Mouse (Mus musculus) cerebellum, postnatal 25 days (tissue): Measurements from ENCODE around the gene Gm42906.

Source experiments
- DNase-seq, 2 experiments: peaks; one replicate each; pipeline ENCODE4 v3.0.0; 2021; ENCODE audit warnings: mixed read lengths in 2 of 2

Gene Gm42906

DNA sequence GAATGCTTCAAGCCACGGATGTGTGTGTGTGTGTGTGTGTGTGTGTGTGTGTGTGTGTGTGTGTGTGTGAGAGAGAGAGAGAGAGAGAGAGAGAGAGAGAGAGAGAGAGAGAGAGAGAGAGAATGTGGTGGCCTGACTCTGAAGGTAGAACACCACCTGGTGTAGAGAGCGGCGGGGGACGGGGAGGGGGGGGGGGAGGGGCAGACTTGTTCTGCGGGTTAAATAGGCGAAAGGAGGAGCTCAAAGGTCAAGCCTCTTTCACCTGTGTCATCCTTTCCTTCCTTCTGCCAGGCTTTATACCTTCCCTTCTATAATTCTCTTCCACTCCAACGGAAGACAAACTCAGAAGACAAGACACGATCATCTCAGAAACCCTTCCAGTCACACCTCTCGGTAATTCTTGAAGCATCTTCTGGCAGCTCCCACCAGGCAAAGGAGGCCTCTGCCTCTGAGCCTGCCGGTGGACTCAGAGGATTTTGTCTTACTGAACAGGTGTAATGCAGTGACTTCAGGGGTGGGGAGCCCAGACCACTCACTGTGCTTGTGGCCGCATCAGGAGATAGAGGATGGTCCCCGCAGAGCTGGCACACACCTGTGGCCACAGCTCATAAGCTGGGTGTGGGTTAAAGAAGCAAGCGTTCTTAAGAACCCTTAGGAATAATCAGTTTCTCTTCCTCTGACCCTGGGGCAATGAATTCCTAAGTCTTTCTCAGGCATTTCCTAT is 195.2 kb downstream of the Gm42906 start:
- no peak for DNase-seq

DNA sequence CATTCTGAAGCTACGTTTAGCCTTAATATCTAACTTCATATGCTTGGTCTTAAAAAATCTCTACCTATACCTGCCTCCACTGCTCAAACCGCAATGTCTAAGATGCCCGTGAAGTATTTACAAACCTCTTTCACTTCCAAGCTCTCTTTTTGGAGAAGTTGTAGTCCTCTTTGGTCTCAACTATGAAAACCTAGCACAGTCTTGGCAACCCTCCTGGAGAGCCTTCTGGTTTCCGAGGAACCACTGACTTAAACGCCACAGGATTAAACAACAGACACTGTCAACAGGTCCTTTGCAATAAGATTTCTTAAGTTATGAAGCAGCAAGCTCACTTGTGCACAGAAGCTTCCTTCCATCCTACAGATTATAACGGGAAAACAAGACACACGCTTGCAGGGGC is 196.1 kb downstream of the Gm42906 start:
- no peak for DNase-seq

DNA sequence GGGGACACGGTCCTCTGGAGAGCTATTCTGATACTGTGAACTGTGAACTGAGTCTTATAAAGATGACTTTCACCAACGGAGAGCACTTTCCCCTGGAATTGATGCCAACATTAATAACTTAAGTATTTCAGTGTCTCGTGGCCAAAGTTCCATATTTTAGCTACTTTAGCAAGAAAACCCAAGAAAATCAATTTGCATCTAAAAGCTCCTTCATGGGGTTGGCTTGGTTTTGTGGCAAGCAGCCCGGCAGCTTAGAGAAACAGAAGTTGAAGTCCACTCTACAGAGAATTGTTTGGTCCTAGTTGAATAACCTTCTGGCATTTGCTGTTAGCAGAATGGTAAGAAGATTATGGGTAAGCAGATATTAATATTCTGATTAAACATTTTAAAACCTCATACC is 196.6 kb downstream of the Gm42906 start:
- no peak for DNase-seq

DNA sequence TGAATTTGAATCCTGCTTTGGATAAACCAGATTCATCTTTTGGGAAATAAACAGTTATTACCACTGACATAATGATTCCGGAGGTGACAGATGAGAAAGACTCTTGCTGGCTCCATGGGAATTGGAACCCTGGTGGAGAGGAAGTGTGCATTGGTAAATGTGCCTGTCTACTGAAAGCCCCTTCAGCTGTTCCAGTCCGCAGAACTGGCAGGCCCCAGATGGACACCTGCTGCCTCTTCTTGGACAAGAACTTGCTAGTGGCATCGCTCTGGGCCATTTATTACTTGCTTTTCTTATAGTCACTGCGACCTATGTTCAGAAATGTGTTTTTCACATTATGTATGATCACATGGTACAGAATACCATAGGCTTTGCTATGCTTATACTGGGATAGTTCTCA is 197.5 kb downstream of the Gm42906 start:
- no peak for DNase-seq

DNA sequence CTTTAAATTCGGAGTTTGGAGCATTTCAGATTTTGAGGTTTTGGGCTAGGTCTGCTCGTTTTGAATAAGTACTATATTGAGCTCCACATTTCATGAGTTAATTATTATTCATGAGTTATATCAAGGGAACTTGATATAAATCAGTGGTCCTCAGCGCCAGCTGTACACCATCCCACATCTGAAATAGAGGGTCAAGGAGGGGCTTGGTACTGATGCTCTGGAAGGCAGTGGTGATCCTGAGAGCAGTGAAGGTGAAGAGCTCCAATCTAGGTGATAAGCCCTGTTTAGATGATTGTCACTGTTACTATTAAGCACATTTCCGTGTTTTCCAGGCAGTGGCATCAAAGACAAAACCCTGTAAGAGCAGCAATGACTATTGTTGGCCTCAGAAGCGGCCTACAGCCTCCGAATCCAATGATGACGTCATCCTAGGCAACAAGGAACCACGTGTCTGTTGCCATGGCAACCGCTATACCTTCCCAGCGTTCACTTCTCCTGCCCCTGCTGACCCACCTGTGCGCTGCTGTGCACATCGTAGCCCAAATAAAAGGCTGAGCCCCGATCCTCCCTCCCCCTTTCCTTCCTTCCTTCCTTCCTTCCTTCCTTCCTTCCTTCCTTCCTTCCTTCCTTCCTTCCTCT is 199.5 kb downstream of the Gm42906 start:
- DNase-seq: no peak

DNA sequence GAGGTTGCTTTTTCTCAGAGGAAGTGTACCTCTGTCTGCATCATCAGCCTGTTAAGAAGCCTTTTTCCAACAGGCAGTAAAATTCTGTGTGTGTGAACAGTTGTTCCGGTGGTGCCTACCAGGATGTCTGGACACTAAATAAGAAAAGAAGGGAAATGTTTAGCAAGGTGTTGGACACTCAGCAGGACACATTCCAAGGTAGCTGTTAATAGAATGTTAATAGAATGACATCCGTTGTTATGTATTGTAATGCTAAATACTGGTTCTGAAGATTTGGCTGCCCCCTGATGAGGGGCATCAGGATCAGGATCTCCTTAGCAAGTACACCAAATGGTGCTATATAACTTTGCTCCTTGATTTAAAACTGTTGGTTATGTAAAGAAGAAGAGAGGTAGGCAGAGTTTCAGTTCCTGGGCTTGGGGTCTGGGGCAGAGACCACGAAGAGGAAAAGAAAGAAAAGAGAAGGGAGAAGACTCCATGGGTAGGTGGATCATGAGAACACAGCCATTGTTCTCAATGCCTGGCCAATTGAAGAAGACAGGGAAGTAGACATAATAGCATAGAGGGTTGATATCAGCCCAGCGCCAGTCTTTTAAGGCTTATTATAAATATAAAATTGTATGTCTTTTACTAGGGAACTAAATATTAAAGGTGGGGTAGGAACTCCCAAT is 204.1 kb downstream of the Gm42906 start:
- no peak for DNase-seq

DNA sequence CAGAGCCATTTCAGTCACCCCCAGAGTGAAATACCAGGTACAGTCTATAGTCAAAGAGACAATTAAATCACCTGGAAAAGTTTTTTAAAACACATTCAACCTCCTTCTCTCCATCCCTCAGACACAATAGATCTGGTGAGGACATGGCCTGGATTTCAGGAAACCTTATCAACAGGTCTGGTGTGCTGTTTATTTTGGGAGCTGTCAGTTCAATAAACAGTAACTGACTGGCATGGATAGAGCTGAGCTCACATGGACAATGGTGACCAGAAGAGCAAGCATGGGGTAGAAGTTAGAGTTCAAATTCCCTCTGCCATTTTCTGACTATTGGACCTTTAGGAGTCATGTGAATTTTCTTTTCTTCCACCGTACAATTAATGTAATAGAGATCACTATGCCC is 205.2 kb downstream of the Gm42906 start:
- DNase-seq: no peak

DNA sequence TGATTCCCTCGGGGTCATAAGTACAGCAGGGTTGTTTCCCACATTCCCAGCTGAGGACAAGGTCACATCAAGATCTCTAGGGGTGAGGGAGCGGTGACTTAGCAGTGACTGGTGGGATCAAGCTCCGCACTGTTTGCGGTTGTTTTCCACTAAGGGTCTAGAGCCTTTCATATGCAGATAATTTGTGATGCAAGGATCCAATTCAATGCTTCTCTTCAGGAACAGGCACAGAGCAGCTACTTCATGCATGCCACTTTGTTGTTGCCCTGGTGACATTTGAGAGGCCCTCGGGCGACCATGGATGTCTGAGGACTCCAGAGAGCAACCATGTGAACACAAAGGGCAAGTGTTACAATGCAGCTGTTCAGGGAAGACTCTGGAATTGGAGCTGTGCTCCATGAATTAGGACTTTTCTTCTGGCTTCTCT is 209.3 kb downstream of the Gm42906 start:
- no peak for DNase-seq

DNA sequence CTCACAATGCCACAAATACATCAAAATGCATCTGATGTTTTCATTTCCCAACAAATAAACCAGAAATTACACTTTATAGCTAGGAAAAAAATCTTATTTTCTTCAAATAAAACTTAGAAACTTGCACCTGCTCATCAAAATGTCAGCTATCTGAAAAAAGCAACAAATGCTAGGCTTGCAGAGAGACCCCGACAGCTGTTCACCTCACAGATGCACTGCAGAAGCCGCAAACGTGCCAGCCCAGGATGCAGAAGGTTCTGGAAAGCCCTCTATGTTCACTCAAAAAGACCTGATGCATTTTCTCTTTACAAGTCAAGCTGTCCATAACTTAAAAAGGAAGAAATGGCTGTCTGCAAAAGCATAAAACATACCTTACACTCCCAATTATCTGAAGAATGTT is 214.9 kb downstream of the Gm42906 start:
- DNase-seq: no peak

DNA sequence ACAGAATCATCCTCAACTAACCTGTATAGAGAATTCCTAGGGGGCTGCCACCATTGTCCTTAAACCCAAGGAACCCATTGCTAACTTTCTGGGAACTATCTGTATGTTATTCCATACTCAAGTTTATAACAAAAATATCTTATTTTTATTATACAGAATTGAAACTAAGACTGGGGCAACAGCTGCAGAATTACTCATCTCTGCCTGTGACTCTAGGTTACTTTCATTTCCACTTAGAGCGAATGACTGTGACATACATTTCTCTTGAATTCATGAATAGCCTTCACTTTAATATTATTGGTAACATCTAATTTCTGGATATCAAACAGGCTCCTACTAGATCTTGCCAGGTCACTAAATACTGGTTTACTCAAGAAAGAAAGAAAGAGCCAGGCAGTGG is 217.1 kb downstream of the Gm42906 start:
- no peak for DNase-seq

DNA sequence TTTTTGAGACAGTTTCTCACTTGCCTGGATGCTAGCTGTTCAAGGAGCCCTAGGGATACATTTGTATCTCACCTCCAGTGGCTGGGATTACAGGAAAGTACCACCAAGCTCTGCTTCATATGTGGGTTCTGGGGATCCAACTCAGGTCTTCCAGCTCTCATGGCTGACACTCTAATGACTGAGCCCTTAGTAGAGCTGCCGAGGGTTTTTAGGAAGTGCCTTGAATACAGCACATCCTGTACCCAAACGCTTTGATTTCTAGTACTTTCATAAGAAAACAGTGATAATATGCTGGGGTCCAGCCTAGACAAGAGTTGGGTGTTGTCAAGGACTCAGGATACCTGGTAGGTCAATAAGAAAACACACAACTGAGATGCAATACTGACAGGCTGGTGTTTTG is 217.9 kb downstream of the Gm42906 start:
- DNase-seq: no peak

DNA sequence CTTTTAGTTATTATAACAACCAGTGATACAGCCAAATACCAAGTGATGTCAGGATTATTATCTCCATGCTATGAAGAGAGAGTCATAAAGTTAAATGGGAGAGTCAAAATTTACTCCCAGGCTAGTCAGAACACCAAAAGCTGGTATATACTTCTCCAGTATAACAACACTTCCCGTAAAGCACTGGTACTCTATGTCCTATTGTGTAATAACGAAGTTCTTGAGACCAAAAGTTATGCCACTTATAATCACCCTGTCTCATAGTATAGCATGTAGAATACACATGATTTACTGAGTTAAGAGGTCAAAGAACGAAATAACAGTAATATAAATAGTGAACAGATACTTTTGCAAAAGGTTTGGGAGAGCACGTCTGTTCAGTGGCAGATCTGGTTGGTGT is 222.9 kb downstream of the Gm42906 start:
- no peak for DNase-seq

DNA sequence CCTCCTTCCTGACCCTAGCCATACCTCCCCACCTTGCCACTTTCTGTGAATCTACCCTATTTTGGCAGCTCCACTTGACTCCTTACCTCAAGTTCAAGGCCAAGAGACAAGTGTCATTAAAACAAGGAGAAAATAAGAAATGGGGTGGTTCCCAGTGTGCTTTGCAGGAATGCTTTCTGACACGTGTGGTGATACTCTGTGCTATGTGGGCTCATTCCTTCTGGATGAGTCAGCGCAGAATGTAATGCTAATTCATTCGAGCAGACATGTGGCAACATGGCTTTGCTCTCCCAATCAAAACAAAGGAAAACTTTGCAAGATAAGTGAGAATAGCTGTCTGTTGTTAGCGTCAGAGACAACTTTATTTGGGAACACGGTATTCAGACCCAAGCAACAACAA is 225.0 kb downstream of the Gm42906 start:
- no peak for DNase-seq

DNA sequence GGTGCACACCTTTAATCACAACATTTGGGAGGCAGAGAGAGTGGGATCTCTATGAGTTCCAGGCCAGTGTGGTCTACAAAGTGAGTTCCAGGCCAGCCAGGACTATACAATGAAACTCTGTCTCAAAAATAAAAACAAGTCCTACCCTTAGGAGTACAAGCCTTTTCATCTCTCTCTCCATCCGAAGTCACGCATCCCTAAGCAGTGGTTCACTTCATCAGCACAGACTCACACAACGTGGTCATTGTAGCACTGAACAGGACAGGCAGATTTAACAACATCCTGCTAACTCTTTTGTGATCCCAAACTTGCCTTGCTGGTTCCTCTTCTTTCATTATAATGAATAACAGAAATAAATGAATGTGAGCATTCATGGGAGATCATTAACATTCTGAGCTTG is 226.7 kb downstream of the Gm42906 start:
- no peak for DNase-seq

DNA sequence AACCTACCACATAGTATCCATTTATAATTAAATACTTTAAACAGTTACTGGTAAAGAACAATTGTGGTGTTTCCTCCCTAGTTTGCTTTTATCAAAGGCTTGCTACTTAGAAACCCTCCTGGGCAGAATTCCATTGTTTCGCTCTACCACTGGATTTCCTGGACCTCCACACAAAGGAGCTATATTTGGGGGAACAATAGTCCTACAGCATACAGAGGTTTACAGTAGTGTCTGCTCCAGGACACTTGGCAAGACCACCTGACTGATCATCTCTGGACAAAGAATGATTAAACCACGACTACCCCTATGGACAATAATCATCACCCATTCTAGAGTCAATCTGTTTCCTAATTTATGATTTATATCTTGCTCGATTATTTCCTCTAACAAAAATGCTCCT is 228.7 kb downstream of the Gm42906 start:
- no peak for DNase-seq

DNA sequence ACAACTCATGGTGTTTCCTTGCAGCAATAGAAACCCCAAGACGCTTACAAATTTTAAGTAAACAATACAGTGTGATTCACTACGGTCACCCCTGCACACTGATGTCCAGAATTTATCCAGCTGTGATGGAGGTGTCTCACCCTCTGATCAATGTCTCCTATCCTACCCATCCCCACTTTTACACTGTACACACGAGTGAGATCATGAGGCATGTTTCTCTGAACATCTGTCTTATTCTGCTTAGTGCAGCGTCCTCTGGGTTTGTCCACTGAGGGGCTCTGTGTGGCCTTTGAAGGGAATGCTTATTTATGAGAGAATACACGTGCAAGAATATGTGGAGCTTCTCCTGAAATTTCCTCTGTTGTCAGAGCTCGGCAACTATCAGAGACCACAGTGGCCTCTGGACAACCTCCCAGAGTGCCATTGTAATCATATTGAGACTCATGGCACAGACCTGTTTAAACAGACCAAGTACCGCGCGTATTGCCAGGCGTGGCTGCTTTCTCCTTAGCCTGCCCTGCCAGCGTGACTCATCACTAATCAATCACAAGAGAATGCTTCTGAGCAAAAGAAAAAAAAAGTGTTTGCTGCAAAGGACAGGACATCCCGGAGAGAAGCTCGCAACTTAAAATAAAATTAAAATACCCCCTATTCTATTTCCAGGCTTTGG is 231.2 kb downstream of the Gm42906 start:
- DNase-seq: no peak

DNA sequence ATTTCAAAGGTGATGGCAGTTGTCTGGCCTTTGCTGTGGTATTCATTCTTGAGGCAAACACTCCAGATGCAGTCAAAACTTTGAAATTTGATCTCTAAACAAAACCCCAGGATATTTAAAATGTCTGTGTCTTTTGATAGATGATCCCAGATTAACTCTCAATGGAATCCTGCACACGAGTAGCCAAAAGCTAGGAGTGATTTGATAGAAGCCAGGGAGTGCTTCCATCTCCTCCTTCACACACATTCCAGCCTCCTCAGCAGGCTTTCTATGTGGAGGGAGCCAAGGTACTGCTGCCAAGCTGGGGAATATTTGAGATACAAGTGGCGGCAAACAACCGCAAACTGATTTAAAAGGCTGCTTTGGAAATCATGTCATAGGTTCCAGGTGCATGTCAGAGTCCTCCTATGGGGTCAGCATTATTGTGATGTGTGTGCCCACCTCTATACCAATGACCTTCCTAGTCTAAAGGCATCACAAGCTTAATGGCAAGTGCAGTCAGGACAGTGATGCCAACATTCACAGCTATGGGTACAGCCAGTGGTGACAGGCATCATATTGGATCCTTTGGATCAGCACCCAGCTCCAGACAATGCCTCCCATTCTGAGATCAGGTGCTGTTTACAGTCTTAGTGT is 234.0 kb downstream of the Gm42906 start:
- DNase-seq: no peak

DNA sequence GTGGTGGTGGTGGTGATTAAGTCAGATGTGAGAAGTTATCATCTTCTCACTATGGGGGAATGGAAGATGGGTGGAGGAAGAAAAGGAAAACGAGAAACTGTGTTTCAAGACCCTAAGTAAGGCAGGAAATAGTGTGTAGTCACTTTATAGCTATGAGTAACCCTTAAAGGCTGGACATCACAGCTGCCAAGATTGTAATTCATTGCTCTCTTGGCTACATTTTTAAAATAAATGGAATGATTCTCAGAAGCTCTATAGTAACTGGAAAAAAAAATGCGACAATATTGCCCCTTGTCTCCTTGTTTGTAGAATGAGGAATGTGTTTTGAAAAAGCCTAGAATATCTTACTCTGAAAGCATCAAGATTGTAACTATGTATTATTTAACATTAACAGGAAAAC is 235.7 kb downstream of the Gm42906 start:
- no peak for DNase-seq

DNA sequence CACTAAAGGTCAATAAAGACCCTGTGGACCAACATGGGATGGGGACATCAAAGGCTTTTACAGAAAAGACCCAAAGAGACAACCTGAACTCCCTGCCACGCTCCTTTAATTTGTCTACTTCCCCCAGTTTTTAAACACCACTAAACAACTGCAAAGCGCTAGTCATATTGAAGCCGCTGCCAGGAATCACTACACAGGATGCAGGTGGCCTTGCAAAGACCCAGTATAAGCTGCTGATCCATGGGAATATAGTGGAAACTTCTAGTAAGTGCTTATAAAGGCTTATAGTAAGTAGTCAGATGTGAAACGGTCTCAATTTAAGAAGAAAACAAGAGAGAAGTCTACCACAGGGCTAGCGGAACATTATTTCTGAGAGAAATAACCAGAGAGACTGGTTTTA is 237.2 kb downstream of the Gm42906 start:
- DNase-seq: no peak

DNA sequence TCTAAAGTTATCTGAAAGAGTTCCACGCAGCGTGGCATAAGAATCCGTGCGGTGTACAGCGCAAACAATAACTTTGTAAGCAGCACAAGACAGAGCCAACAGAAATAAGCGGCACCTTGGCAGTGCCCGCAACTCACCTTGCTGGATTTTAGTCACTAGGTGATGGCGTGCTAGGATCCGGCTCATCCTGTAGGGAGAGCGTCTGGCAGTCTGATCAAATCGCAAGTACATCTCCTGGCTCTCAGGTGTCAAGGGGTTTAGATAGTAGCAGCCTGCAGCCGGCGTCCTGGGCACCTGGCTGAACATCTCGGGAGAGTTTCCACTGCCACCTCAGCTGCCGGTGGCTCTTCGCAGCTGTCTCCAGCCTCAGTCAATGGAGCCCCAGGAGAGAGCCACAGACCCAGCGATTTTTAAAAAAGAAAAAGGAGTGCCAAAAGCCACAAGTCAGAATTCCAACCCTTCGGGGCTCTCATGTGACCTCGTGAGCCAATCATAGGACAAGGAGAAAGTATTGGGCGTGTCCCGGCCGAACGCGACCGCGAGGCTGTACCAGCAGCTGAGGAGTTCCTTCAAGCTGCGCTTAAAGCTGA is 238.1 kb downstream of the Gm42906 start:
- peak; percentile 33 to 45 for DNase-seq

DNA sequence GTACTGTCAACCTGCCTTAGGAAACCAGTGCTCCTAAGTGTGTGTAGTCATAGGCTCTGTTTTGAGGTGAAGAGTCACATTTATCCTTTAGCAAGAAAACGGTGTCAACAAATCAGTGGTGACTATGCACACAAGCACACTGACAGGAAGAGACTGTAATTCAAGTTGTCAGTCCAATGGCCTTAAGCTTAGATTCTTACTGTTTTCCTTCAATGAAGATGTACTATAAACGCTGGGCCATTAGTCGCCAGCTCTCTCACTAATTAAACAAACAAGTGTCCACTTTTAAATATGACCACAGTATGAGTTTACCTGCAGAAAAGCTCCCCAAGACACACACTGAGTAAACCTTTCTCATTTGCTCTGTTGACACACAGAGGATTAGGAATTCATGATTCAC is 238.6 kb downstream of the Gm42906 start:
- DNase-seq: no peak

DNA sequence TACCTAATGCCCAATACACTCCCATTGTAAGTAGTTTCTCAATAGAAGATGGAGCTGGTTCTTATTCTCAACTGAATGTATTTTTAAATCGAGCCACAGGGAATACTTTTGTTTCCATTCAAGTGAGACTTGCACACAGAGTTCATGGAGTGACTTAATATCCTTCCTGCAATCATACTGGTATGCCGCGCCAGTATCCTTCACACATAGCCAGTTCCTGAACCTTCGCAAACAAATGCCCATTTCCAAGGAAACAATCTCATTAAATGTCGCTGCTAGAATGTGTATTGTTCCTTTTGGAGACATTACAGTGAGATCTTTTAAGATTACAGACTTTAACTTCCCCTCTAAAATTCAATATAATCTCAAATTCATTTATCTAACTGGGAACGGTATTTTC is 239.3 kb downstream of the Gm42906 start:
- DNase-seq: no peak

DNA sequence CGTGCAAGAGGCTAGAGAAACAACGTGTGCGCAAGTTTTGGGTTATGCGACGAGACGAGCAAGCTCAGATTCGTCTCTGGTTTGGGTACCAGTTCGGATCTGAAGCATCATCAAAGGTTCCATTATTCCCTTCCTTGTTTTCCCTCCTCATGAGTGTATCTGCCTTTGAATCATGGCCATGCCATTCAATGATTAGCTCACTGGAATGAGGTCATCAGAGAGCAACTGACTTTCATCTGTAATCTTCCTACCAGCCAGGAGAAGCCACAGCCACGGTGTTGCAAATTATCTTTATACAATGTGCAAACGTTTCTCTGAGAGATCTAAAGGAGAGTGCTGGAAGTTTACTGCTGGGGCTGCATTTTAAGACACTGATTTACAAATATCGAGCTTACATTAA is 240.6 kb downstream of the Gm42906 start:
- DNase-seq: no peak
